Mouse (Mus musculus): ENCODE results near the gene Prkcsh.
A peak's percentile ranks its signal among the peaks of the same experiment; 100 is the strongest.

The Prkcsh gene

GRCm38 (mm10) chr9:22002194-22003162, at the start of gene Prkcsh, which contains the start of gene Ccdc151:
Gene Prkcsh, plus strand, starts transcription at chr9:22002806.
Gene Ccdc151, minus strand, starts transcription at chr9:22002634.
- DNase-seq = peak; percentile 100

GRCm38 (mm10) chr9:21953600-21953999, 49.0 kb upstream of the Prkcsh start:
- DNase-seq = no peak

GRCm38 (mm10) chr9:21954635-21955034, 48.0 kb upstream of the Prkcsh start:
- no peak for DNase-seq

- DNase-seq = no peak
These were observed 47.4 kb upstream of the Prkcsh start for GRCm38 (mm10) chr9:21955225-21955569.

GRCm38 (mm10) chr9:21955570-21956281, 46.9 kb upstream of the Prkcsh start, which contains the start of gene Swsap1:
Gene Swsap1, plus strand, starts transcription at chr9:21955755.
- DNase-seq = peak; percentile 100

- DNase-seq = no peak
These were observed 44.2 kb upstream of the Prkcsh start for GRCm38 (mm10) chr9:21958372-21958771.

- no peak for DNase-seq
These were observed 43.4 kb upstream of the Prkcsh start for GRCm38 (mm10) chr9:21959244-21959643.

GRCm38 (mm10) chr9:21960135-21960534, 42.5 kb upstream of the Prkcsh start:
- no peak for DNase-seq

- no peak for DNase-seq
These were observed 41.9 kb upstream of the Prkcsh start for GRCm38 (mm10) chr9:21960558-21961208.

GRCm38 (mm10) chr9:21961366-21961980, 41.1 kb upstream of the Prkcsh start:
- no peak for DNase-seq

- DNase-seq = no peak
These were observed 40.6 kb upstream of the Prkcsh start for GRCm38 (mm10) chr9:21962010-21962409.

GRCm38 (mm10) chr9:21962416-21963059, 40.1 kb upstream of the Prkcsh start:
- DNase-seq = peak; percentile 98

GRCm38 (mm10) chr9:21963417-21963816, 39.2 kb upstream of the Prkcsh start, which contains the start of gene Epor:
Gene Epor, minus strand, starts transcription at chr9:21963506.
- peak; percentile 99 for DNase-seq

GRCm38 (mm10) chr9:21968883-21969282, 33.7 kb upstream of the Prkcsh start:
- DNase-seq = no peak

GRCm38 (mm10) chr9:21969304-21969703, 33.3 kb upstream of the Prkcsh start:
- no peak for DNase-seq

GRCm38 (mm10) chr9:21976626-21977175, 25.9 kb upstream of the Prkcsh start:
- no peak for DNase-seq

- no peak for DNase-seq
These were observed 25.3 kb upstream of the Prkcsh start for GRCm38 (mm10) chr9:21977331-21977730.

GRCm38 (mm10) chr9:21977972-21978371, 24.6 kb upstream of the Prkcsh start:
- no peak for DNase-seq

GRCm38 (mm10) chr9:21978398-21979128, 24.0 kb upstream of the Prkcsh start:
- DNase-seq = no peak

GRCm38 (mm10) chr9:21983911-21984310, 18.7 kb upstream of the Prkcsh start:
- no peak for DNase-seq
